Mouse (Mus musculus): ENCODE measurements around the gene Nelfcd.
A peak's percentile ranks its signal among the peaks of the same experiment; 100 is the strongest.

Gene Nelfcd

DNA sequence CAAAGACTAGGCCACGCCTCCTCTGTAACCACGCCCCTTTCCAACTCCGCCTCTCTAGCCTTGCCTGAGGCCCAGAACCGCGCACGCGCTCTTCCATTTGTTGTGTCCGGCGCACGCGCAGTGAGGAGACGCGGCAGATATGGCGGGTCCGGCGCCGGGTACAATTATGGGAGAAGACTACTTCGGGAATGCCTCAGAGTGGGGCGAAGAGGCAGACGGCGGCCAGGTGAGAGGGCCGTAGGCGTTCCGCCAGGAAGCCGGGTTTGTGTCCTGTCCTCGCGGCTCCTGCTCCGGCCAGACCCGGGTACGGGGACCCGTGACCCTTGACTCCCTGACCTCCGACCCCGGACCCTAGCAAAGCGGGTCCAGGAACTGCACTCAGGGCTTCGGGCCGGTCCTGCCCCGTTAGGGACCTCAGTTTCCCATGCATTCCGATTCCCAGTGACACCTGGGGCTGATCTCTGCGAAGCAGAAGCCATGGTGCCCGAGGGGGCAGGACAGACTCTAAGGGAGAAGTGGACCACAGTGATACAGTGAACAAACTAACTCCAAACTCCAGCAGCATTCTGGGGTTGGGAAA is at the start of gene Nelfcd:
TSS of gene Nelfcd (plus strand) at position 74 of the 580 bp plus-strand sequence.
- peak; percentile 97 for DNase-seq (ENCODE audit: low spot score)

DNA sequence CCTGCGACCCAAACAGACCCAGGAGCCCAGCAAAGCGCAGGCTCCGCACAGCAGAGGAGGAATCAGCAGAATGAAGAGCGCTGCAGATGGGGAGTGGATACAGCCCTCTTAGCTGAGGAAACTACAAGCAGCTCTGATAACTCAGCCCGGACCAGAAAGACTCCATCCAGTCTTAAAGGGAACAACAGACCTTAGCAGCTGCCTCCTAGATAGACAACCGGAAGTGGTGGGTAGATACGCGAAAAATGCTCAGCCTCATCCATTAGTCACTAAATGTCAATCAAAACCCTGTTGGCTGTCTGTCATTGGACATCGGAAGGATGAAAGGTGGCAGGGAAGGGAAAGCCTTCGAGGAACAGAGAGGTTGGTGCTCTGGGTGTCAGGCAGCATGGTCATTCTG is 49.0 kb upstream of the Nelfcd start:
- DNase-seq (ENCODE audit: low spot score), result no peak

DNA sequence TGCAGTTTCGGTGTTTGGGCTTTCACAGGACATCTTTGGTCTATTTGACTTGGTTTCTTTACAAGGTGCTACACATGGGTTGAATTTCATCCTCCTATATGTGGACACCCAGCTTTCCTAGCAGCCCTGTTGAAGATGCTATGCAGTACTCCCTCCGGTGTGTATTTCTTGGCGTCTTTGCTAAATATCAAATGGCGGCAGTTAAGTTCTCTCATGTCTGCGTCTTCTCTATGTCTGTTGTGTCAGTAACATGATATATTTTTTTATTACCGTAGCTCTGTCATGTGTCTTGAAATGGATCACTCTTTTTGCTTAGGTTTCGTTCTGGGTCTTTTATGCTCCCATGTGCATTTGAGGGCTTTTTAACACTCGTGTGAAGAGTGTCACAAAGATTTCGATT is 34.6 kb upstream of the Nelfcd start:
- no peak for DNase-seq (ENCODE audit: low spot score)

DNA sequence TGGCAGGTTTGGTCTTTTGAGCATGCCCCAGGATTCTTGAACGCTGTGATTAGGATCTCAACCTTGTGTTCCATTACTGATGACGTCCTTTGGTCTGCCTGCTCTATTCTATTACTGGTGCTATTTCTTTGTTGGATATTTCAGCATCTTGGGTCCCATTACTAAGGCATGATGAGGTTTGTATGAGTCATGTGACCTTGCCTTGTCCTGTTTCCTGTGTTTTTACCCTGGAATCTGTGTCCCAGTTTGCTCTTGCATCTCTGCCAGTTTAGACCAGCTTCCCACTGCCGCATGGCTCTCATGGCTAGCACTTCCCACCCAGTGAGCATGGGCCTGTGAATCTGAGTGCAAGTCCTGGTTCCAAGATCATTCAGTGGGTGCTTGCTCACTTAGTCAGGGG is 23.7 kb upstream of the Nelfcd start:
- no peak for DNase-seq (ENCODE audit: low spot score)

DNA sequence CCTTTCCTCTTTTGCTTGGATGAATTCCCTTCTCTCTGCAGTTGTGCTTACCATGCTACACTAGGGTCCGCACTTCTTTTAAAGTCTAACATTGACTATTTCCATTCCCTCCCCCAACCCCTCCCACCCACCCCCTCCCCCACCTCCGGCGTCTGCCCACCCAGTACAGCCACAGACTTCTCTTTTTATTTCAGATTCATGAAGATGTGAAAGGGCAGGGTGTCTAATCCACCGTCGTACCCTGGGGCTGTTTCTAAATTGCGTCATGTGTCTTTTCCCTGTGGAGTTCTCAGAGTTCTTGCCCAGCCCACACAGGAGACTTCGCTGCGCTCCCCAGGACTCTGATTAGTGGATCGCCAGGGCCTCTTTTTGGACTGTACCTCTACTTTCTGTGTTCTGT is 23.1 kb upstream of the Nelfcd start:
- DNase-seq (ENCODE audit: low spot score), result no peak

DNA sequence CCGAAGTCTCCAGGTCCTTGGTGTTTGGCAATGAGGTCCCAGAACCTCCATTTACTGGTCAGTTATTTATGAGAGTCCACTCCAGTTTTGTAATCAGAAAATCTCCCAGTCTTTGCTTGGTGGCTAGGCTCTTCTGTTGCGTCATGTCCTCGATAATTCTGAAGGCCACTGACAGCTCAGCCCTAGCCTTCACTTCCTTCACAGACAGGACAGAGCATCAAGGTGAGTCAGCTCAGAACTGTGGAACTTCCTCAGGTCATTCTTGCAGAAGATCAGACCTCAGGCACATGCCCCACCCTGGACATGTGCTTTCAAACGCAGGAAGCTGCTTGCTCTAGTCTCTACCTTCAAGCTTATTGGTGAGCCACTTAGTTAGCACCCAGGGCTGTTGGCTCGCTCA is 22.2 kb upstream of the Nelfcd start:
- DNase-seq (ENCODE audit: low spot score), result no peak

DNA sequence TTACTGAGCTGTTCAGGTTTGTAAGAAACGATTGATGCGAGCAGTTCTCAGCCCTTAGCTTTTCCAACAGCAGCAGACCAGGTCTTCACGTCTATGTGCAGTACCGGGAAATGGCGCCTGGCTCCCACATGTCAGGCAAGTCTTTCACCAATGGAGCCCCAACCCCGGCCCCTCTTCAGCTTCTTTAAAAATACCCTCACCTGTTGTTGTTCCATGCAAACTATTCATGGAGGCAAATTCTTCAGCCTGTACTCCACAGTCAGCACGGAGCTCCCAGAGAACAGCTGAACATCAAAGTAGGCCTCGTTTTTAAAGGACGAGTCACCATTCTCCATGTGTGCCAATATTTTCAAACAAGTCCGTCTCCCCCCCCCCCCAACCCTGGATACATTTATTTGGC is 19.0 kb upstream of the Nelfcd start:
- DNase-seq (ENCODE audit: low spot score), result no peak

DNA sequence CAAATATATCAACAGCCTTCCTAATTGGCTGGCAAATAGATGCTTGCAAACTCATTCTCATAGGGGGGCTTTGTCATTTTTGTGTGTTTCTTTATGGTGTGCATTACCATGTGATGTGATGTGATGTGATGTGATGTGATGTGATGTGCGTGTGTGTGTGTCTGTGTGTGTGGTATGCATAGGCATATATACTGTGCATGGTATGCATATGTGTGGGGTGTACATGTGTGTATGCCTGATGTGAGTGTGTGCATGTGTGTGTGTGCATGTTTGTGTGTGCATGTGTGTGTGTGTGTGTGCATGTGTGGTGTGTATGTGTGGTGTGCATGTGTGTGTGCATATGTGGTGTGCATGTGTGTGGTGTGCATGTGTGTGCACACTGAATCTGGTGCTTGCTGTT is 18.5 kb upstream of the Nelfcd start:
- no peak for DNase-seq (ENCODE audit: low spot score)

DNA sequence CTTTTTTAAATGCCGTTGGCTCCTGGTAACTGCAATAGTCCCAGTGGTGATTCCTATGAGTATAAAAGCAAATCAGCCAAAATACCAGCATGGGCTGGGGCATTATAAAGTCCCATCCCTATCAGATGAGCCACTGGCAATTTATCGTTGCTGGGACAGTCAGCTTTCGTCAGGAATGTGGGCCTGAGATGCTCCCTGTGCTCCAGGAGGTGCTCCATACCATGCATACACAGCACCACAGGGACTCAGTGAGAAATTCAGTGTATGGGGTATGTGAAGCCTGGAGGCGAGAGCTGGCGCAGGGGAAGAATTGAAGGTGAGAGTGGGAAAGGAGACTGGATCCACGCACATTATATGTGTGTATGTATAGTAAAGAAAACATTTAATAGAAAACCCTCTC is 17.7 kb upstream of the Nelfcd start:
- no peak for DNase-seq (ENCODE audit: low spot score)

DNA sequence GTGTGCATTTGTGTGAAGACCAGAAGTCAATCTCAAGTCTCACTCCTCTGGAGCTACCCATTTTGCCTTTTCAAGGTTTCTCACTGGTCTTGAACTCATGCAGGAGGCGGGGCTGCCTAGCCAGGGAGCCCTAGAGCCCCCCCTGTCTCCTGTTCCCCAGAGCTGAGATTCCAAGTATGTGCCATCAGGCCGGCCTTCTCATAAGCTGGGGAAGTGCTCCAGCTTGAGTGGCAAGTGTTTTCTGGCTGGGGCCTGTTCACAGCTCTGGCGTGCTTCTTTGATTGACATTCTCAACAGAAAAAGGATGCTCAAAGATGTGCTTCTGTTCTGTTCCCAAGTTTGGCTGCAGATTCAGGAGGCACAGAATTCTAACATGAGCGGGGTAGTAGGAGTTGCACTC is 15.2 kb upstream of the Nelfcd start:
- no peak for DNase-seq (ENCODE audit: low spot score)

DNA sequence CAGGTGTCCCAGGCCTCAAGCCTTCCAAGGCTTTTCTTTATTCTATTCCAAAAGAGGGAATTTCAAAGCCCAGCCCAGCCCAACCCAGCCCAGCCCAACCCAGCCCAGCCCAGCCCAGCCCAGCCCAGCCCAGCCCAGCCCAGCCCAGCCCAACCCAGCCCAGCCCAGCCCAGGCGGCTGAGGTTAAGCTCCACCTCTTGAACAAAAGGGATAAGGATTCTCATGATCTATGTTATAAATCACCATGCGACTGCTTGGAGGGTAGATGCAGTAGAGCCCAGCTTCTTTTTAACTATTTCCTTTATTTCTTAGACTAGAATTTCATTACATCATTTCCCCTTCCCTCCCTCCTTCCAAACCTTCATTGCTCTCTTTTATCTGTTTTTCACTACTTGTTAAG is 5.4 kb upstream of the Nelfcd start:
- no peak for DNase-seq (ENCODE audit: low spot score)

DNA sequence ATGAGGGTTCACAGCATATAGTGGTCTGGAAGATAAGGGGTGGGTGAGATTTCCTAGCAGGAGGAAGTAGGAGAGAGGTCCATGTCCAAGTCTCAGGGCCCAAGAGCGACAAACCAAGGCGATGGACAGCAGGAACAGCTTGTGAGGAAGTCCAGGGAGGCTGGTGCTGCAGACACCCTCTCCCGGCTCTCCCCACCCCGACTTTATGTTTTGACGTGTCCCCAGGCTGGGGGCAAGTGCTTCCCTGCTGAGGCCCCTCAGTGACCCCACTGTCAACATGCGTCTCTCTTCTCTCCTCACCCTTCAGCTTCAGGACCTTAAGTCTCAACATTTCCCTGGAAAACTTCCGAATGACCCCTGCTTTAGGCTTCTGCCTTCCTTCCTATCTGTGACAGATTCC is 2.5 kb upstream of the Nelfcd start:
- no peak for DNase-seq (ENCODE audit: low spot score)

DNA sequence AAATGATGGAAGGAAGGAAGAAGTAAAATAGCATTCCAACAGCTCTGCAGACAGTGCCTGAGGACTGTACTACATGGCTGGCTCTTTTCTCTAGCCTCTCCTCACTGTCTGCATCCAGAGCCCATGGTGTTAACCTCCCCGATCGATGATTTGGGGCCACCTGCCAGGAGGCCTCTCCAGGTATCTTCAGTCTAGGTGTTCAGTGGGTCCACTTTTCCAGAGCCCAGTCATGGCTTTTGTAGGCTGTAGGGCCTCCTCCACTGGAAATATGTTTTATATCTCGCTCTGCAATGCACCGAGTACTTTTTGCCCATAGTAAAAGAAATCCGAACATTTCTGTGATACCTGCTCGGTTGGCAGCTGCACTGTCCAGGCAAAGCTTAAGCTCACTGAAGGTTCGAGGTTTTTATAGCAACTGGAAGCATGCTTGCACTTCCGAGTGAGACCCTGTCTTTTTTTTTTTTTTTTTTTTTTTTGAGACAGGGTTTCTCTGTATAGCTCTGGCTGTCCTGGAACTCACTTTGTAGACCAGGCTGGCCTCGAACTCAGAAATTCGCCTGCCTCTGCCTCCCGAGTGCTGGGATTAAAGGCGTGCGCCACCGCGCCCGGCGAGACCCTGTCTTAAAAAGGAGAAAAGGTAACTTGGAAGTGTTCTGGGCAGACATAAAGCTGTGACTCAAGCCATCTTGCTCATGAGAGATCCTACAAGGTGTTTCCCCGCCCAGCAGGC is 438 bp upstream of the Nelfcd start:
- DNase-seq (ENCODE audit: low spot score), result no peak

DNA sequence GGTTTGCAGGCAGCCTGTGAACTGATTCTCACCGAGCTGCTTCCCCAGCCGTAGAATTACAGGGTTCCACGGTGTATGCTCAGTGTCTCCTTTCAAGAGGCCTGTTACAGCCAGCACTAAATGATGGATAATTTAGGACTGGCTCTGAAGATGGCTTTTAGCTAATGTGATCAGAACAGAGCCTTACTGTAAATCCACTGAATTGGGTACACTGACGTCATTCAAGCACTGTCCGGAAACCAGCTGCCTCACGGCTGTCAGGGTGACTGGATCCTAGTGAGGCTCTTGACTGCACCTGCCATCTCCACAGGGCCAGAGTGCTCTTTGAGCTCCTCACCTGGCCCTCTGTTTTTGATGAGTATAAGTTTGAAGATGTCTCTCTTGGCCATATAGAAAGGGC is 5.5 kb downstream of the Nelfcd start:
- no peak for DNase-seq (ENCODE audit: low spot score)

DNA sequence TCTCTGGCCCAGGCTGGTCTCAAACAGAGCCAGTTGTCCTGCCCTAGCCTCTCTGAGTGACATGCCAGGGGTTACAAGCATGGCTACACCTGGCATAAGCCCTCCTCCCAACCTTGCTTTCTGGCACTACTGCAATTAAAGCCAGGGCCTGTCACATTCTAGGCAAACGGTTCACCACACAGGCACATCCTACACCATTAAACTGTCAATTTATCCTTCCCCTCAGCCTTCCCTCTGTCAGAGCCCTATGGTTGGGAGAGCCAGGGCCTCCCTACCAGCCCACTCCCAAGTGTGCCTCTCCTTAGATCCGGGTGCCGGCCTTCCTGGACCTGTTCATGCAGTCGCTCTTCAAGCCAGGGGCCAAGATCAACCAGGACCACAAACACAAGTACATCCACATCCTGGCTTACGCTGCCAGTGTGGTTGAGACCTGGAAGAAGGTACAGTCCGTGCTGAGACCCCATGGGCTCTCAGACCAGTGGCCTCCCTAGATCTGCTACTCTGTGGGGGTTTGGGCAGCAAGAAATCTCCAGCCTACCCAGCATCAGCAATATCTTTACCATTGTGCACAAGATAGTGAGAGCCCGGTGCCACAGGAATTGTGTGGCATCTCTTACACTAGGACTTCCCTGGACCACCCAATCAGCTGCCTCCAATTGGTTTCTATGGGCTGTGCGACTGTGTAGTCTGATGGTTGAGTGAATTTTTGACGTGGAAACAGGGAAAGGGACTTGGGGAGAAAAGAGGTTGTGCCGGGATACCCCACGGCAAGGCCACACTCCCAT is 8.9 kb downstream of the Nelfcd start:
- DNase-seq (ENCODE audit: low spot score), result no peak

DNA sequence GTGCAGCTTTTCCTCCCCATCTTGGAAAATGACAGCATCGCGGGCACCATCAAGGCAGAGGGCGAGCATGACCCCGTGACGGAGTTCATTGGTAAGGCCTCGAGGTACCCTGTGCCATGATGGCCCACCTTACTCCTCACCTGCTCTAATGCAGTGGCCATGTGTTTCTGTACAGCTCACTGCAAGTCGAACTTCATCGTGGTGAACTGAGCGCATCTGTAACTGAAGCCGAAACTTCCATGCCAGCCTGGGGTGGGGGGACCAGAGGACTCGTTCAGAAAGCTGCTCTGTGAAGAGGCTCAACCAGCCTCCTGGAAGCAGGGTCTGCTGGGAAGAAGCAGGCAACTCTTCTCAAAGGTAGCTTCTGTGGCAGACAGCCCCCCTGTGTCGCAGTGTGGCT is 11.3 kb downstream of the Nelfcd start:
- no peak for DNase-seq (ENCODE audit: low spot score)

DNA sequence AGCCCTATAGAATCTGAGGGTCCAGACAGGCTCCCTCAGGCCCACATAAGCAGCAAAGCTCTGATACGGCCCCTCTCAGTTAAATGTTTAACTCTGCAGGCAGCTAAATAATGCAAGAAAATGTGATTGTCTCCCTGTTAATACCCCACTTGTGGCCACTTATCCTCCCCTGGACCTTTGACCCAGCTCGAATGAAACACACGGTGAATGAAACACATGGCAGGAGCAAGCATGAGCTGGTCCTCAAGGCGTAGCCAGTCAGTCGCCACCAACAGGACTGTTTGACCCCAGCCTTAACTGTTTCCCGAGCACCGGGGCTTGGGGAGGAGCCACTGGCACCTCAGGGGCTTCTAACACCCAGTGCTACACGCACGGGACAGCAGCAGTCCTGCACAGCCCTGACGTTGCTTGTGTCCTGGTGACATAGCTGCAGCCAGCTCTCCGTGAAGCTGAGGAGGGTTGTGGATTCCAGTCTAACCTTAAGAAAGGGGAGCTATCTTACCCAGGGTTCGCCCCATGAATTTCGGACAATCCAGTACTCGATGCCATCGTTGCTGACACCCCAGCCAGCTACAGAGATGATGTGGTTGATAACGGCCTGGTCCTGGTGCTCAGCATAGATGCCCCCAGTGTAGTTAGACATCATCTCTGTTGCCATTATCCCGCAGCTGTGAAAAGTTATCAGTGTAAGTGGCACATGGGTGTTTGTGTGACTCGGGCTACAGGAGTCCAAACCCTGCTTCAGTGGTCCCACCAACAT is 12.7 kb downstream of the Nelfcd start:
- no peak for DNase-seq (ENCODE audit: low spot score)

DNA sequence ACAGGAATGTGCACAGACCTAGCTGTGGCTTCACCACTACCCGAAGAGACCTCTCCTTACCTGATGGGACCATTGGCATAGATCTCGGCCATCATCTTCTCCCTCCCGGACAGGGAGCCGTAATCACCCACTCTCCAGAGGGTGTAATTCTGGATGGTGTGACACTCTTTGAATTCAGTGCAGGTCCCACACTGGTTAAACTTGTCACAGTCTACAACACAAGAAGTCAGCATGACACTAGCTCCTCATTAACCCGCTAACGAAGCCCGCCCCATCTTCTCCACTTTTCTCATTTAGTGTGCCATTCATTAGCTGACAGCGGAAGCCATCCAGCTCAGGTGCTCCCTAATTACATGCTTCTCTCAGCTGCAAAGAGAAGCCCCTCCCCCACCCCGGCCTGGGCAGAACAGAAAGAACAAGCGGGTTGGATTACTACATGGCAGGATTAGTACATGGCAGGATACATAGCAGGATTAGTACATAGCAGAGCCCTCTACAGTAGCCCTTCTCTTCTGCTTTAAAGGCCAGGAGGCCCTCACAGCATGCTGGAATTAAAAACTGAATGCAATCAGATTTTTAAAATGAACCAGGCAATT is 13.5 kb downstream of the Nelfcd start:
- DNase-seq (ENCODE audit: low spot score), result no peak

DNA sequence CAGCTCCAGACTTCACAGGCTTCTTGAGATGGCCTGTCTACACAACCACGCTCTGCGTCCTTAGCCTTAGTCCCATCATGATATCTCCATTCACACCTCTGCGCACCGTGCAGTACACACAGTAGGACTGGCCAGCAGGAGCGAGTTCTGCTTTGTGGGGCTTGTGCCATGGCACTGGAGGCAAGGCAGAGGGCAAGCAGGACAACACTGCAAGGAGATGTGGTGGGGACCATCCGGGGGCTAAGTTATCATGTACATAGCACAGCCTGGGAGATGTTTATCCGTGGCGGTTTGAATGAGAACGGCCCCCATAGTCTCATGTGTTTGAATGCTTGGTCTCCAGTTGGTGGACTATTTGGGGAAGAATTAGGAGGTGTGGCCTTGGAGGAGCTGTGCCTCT is 19.3 kb downstream of the Nelfcd start:
- no peak for DNase-seq (ENCODE audit: low spot score)

DNA sequence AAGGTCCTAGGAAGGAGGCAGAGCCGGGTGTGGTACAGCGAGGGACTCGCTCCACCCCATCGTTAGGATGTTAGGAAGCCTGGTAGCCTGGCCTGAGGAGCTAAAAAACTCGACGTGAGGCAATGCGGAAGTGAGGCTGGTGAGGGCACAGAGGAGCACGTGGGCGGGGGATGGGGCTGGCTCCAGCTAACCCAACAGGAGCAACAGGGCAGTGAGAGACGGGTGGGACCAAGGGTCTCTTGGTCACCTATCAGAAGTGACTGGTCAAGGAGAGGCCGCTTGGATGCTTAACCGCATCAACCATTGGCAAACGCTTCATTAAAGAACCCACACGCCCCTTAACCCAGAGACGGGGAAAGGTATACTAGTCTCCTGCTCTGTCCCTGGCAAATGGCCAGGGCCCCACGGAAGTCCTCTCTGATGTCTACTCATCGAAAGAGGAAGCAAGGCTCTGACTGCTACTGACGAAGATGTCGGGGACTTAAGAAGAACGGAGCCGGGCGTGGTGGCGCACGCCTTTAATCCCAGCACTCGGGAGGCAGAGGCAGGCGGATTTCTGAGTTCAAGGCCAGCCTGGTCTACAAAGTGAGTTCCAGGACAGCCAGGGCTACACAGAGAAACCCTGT is 20.6 kb downstream of the Nelfcd start:
- DNase-seq (ENCODE audit: low spot score), result no peak

DNA sequence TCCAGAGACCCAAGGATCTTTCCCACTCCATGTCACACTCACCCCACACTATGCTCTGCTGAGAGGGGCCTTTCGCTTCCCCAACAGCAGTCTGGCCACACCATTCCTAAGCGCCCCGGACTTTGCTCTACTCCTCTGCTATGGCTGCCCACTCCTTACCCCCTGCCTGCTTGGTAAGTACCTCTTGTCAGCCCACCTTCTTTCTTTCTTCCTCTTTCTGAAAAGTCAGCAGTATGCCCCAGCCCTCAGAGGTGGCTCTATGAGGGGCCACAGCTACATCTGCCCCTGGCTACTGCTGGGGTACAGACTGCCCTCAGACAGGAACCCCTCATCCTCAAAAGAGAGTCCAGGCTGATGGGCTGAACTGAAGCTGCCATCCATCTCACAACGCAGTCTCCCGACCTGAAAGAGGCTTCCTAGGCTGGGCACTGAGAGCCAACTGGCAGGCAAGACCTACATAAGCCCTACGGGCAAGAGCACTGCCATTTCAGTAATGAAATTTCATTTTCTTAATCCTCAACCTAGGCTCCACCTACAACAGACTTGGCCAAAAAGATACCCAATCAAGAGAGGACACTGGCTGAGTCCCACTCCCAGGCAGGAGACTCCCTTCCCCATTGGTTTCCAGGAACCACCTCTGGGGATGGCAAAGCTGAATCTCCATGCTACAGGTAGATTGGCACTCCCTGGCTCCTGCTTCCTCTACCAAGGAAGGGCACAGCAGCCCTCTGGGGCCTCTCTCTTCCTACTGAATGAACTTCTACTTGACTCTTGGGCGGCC is 21.5 kb downstream of the Nelfcd start:
- no peak for DNase-seq (ENCODE audit: low spot score)

Data from ovary, postnatal 14 days (tissue).